ENCODE assay signal across 9 mouse cellular contexts in genomic region chr10:117363106-117363505, GRCm38 (mm10). TPM values are rescaled to one million over a fixed set of nuclear protein-coding genes. Genes with fewer than 3 reads are reported as not detected.
DNase-seq lines count a peak whose midpoint lies in the region; ATAC-seq and TF ChIP-seq lines count a peak whose summit lies in the region.
"Had no signal": no experiment of that assay in that cellular context is flagged by ENCODE, and none has a peak within 500 bp of the region (broad histone marks: within the 10 kb centered on the region; RNA-seq: fewer than 3 reads in every experiment).

No protein-coding gene starts in this region.

- no peak for ATAC-seq in forebrain, embryonic 14.5 days
- no peak for ATAC-seq in forebrain, embryonic 16.5 days
- no peak for ATAC-seq in hindbrain, postnatal 0 days

- H3K27me3 ChIP-seq in forebrain, embryonic 14.5 days (replicated peaks; ENCODE audit: control insufficient read depth, insufficient read depth, low read length): no peaks in the 10 kb centered on the region
- no peaks in the 10 kb centered on the region for H3K27me3 ChIP-seq in forebrain, embryonic 16.5 days (replicated peaks; ENCODE audit: control insufficient read depth, insufficient read depth, low read length)
- H3K27me3 ChIP-seq in hindbrain, postnatal 0 days (ENCODE audit: insufficient read depth, low read length): no peaks in the 10 kb centered on the region
- H3K27me3 ChIP-seq: limb, embryonic 12.5 days had no signal

- H3K4me1 ChIP-seq in forebrain, embryonic 14.5 days (ENCODE audit: control insufficient read depth, insufficient read depth, low read length): no peaks in the 10 kb centered on the region
- no peaks in the 10 kb centered on the region for H3K4me1 ChIP-seq in forebrain, embryonic 16.5 days (replicated peaks; ENCODE audit: control insufficient read depth, insufficient read depth, low read length)
- H3K4me1 ChIP-seq in hindbrain, postnatal 0 days (ENCODE audit: insufficient read depth, low read length): no peaks in the 10 kb centered on the region
- H3K4me1 ChIP-seq: limb, embryonic 12.5 days had no signal

- no peaks in the 10 kb centered on the region for H3K9me3 ChIP-seq in forebrain, embryonic 14.5 days (replicated peaks; ENCODE audit: control insufficient read depth, low read length)
- H3K9me3 ChIP-seq in forebrain, embryonic 16.5 days (ENCODE audit: control insufficient read depth, low read length): no peaks in the 10 kb centered on the region
- no peaks in the 10 kb centered on the region for H3K9me3 ChIP-seq in hindbrain, postnatal 0 days (ENCODE audit: low read length)
- H3K9me3 ChIP-seq: limb, embryonic 12.5 days had no signal

- peak; percentile 84 for TF ChIP-seq CTCF in hindbrain, postnatal 0 days (IDR thresholded peaks at IDR 0.05; ENCODE audit: low read depth)

- H3K9ac ChIP-seq in forebrain, embryonic 14.5 days (ENCODE audit: low read length): no peak overlapping the region
- H3K9ac ChIP-seq in forebrain, embryonic 16.5 days (replicated peaks; ENCODE audit: low read depth, low read length): no peak overlapping the region
- H3K9ac ChIP-seq in hindbrain, postnatal 0 days (replicated peaks; ENCODE audit: low read length): no peak overlapping the region
- H3K9ac ChIP-seq: limb, embryonic 12.5 days had no signal

- no peak overlapping the region for H3K4me2 ChIP-seq in forebrain, embryonic 14.5 days (ENCODE audit: low read length)
- H3K4me2 ChIP-seq in forebrain, embryonic 16.5 days (ENCODE audit: low read length): no peak overlapping the region
- no peak overlapping the region for H3K4me2 ChIP-seq in hindbrain, postnatal 0 days (ENCODE audit: low read depth, low read length)
- H3K4me2 ChIP-seq: limb, embryonic 12.5 days had no signal

- H3K36me3 ChIP-seq in forebrain, embryonic 14.5 days (ENCODE audit: control insufficient read depth, insufficient read depth, low read length): peaks cover 76% of the 10 kb centered on the region
- peaks cover 40% of the 10 kb centered on the region for H3K36me3 ChIP-seq in forebrain, embryonic 16.5 days (ENCODE audit: control insufficient read depth, insufficient read depth)
- peaks cover 32% of the 10 kb centered on the region for H3K36me3 ChIP-seq in hindbrain, postnatal 0 days (ENCODE audit: insufficient read depth, low read length)

- no peak overlapping the region for H3K27ac ChIP-seq in forebrain, embryonic 14.5 days (ENCODE audit: low read depth, low read length)
- no peak overlapping the region for H3K27ac ChIP-seq in forebrain, embryonic 16.5 days (ENCODE audit: low read length)
- H3K27ac ChIP-seq in hindbrain, postnatal 0 days: no peak overlapping the region
- H3K27ac ChIP-seq: limb, embryonic 12.5 days had no signal

- WGBS in forebrain, embryonic 14.5 days: 38% methylated on average over 3 of the region's 3 CpGs
- 32% methylated on average over 3 of the region's 3 CpGs for WGBS in forebrain, embryonic 16.5 days
- WGBS in hindbrain, postnatal 0 days: 25% methylated on average over 3 of the region's 3 CpGs

- peak; percentile 71 for DNase-seq in forebrain, embryonic 14.5 days (ENCODE audit: low spot score)
- DNase-seq in ovary, postnatal 36 days (ENCODE audit: low spot score): peak; percentile 46
- no peak for DNase-seq in ovary, postnatal 10 days (ENCODE audit: low spot score)
- DNase-seq in cerebellum, postnatal 4 days (ENCODE audit: low spot score in 2 of 2): peak; percentile 37 to 48
- DNase-seq in hindbrain, postnatal 0 days (ENCODE audit: low spot score): peak; percentile 72
- peak; percentile 72 for DNase-seq in mesoderm, embryonic 11.5 days (ENCODE audit: low read depth, low spot score)
- DNase-seq in testis, postnatal 14 days (ENCODE audit: low spot score): peak; percentile 27

- H3K4me3 ChIP-seq in forebrain, embryonic 14.5 days (ENCODE audit: low read depth, low read length): no peak overlapping the region
- no peak overlapping the region for H3K4me3 ChIP-seq in forebrain, embryonic 16.5 days (replicated peaks; ENCODE audit: low read length)
- H3K4me3 ChIP-seq in hindbrain, postnatal 0 days (ENCODE audit: low read length): no peak overlapping the region
- H3K4me3 ChIP-seq: limb, embryonic 12.5 days had no signal

RNA-seq across cellular contexts. Expression of gene Cpsf6, which starts 16.7 kb away (rescaled TPM):
- 188 and 232 TPM in 2 replicates for polyA plus RNA-seq in forebrain, embryonic 14.5 days (2014; fragmentation: Nextera tagmentation; extraction: Ambion mirVana)
- 203 and 225 TPM in 2 replicates for polyA plus RNA-seq in forebrain, embryonic 16.5 days (2015; fragmentation: Nextera tagmentation; extraction: Ambion mirVana)
- total RNA-seq in hindbrain, postnatal 0 days (2014; rRNA removed): 100.0 and 127 TPM in 2 replicates
- polyA plus RNA-seq in hindbrain, postnatal 0 days (2015; fragmentation: Nextera tagmentation; extraction: Ambion mirVana): 82.0 and 83.2 TPM in 2 replicates
